Mouse (Mus musculus): ENCODE measurements around the gene Syne1. TPM values are rescaled to one million over a fixed set of nuclear protein-coding genes. Genes with fewer than 3 reads are reported as not detected.

The Syne1 gene
- polyA plus RNA-seq, 1 experiment from 2014 or later, result 27.1 TPM

DNA sequence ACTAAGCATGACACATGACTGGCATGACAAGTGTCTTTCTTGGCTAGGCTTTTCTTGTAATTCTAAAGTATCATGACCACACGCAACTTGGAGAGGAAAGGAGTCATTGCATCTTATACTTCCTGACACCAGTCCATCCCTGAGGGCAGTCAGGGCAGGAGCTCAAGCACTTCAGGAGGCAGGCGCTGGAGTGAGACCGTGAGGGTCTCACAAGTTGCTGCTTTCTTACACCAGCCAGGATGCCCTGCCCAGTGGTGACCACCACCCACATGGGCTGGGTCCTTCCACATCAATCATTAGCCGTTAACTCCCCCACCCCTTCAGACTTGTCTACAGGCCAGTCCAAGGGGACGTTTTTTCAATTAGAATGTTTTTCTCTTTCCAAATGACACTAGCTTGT is 20.1 kb upstream of the Syne1 start:
- 70% methylated on average over 5 of the region's 5 CpGs for WGBS
- no peaks in the 10 kb centered on the region for H3K27me3 ChIP-seq (ENCODE audit: control insufficient read depth, insufficient read depth, low read length)

GRCm38 (mm10) chr10:5570059-5570458 is 18.8 kb upstream of the Syne1 start:
- H3K27ac ChIP-seq (replicated peaks in 1 of 2; ENCODE audit: control insufficient read depth in 1 of 2, insufficient read depth in 1 of 2, low read depth in 2 of 2, low read length in 2 of 2), result no peak overlapping the region
- no peaks in the 10 kb centered on the region for H3K27me3 ChIP-seq (ENCODE audit: control insufficient read depth, insufficient read depth, low read length)
- H3K4me1 ChIP-seq (ENCODE audit: control insufficient read depth in 2 of 2, insufficient read depth in 2 of 2, low read length in 2 of 2), result no peaks in the 10 kb centered on the region
- no peak overlapping the region for H3K9ac ChIP-seq (ENCODE audit: low read length)
- H3K4me3 ChIP-seq (ENCODE audit: control insufficient read depth in 1 of 2, insufficient read depth in 1 of 2, low read depth in 1 of 2, low read length in 2 of 2), result no peak overlapping the region
- H3K4me2 ChIP-seq (ENCODE audit: low read length), result no peak overlapping the region
- no peaks in the 10 kb centered on the region for H3K36me3 ChIP-seq (ENCODE audit: control insufficient read depth, insufficient read depth, low read length)
- no peak for ATAC-seq (ENCODE audit: insufficient number of reproducible peaks, insufficient read depth, low FRiP score, low read depth)
- 68% methylated on average over 8 of the region's 8 CpGs for WGBS
- H3K9me3 ChIP-seq (ENCODE audit: control insufficient read depth, low read length), result 0 out of 2 replicates have a peak, but pooled peaks cover 3% of the 10 kb centered on the region

More for the DNA sequence above, 20.1 kb upstream of the Syne1 start:
- no peak overlapping the region for H3K27ac ChIP-seq (replicated peaks in 1 of 2; ENCODE audit: control insufficient read depth in 1 of 2, insufficient read depth in 1 of 2, low read depth in 2 of 2, low read length in 2 of 2)
- no peak overlapping the region for H3K9ac ChIP-seq (ENCODE audit: low read length)
- H3K4me2 ChIP-seq (ENCODE audit: low read length), result no peak overlapping the region
- H3K4me1 ChIP-seq (ENCODE audit: control insufficient read depth in 2 of 2, insufficient read depth in 2 of 2, low read length in 2 of 2), result no peaks in the 10 kb centered on the region
- H3K36me3 ChIP-seq (ENCODE audit: control insufficient read depth, insufficient read depth, low read length), result no peaks in the 10 kb centered on the region
- 0 out of 2 replicates have a peak, but pooled peaks cover 3% of the 10 kb centered on the region for H3K9me3 ChIP-seq (ENCODE audit: control insufficient read depth, low read length)
- ATAC-seq (ENCODE audit: insufficient number of reproducible peaks, insufficient read depth, low FRiP score, low read depth), result no peak
- no peak overlapping the region for H3K4me3 ChIP-seq (ENCODE audit: control insufficient read depth in 1 of 2, insufficient read depth in 1 of 2, low read depth in 1 of 2, low read length in 2 of 2)

DNA sequence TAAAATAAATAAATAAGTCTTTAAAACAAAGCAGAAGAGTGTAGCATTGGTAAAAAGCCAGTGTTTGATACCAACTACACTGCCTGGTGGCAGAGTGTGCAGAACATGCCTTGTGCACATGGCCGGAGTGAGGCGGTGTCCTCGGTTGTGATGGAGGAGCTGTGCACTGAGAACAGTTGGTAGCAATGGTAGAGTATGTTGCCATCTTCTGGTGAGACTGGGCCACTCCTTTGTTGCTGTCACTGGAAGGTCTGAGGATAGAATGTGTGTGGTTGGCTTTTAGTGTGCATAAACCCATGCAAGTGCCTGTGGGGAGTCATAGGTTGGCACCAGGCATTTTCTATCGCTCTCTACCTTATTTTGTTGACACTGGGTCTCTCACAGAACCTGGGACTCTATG is 17.7 kb upstream of the Syne1 start:
- no peak for ATAC-seq (ENCODE audit: insufficient number of reproducible peaks, insufficient read depth, low FRiP score, low read depth)
- H3K27ac ChIP-seq (replicated peaks in 1 of 2; ENCODE audit: control insufficient read depth in 1 of 2, insufficient read depth in 1 of 2, low read depth in 2 of 2, low read length in 2 of 2), result no peak overlapping the region
- 77% methylated on average over 4 of the region's 4 CpGs for WGBS
- H3K4me3 ChIP-seq (ENCODE audit: control insufficient read depth in 1 of 2, insufficient read depth in 1 of 2, low read depth in 1 of 2, low read length in 2 of 2), result no peak overlapping the region
- no peaks in the 10 kb centered on the region for H3K27me3 ChIP-seq (ENCODE audit: control insufficient read depth, insufficient read depth, low read length)
- H3K4me1 ChIP-seq (ENCODE audit: control insufficient read depth in 2 of 2, insufficient read depth in 2 of 2, low read length in 2 of 2), result no peaks in the 10 kb centered on the region
- H3K36me3 ChIP-seq (ENCODE audit: control insufficient read depth, insufficient read depth, low read length), result no peaks in the 10 kb centered on the region
- no peaks in the 10 kb centered on the region for H3K9me3 ChIP-seq (ENCODE audit: control insufficient read depth, low read length)
- H3K4me2 ChIP-seq (ENCODE audit: low read length), result no peak overlapping the region
- H3K9ac ChIP-seq (ENCODE audit: low read length), result no peak overlapping the region

- H3K9me3 ChIP-seq (ENCODE audit: control insufficient read depth, low read length), result no peaks in the 10 kb centered on the region
- WGBS, result 76% methylated on average over 4 of the region's 4 CpGs
- no peak for ATAC-seq (ENCODE audit: insufficient number of reproducible peaks, insufficient read depth, low FRiP score, low read depth)
- H3K4me3 ChIP-seq (ENCODE audit: control insufficient read depth in 1 of 2, insufficient read depth in 1 of 2, low read depth in 1 of 2, low read length in 2 of 2), result no peak overlapping the region
- no peaks in the 10 kb centered on the region for H3K4me1 ChIP-seq (ENCODE audit: control insufficient read depth in 2 of 2, insufficient read depth in 2 of 2, low read length in 2 of 2)
- no peaks in the 10 kb centered on the region for H3K27me3 ChIP-seq (ENCODE audit: control insufficient read depth, insufficient read depth, low read length)
- no peak overlapping the region for H3K9ac ChIP-seq (ENCODE audit: low read length)
- no peak overlapping the region for H3K4me2 ChIP-seq (ENCODE audit: low read length)
- H3K36me3 ChIP-seq (ENCODE audit: control insufficient read depth, insufficient read depth, low read length), result no peaks in the 10 kb centered on the region
- no peak overlapping the region for H3K27ac ChIP-seq (replicated peaks in 1 of 2; ENCODE audit: control insufficient read depth in 1 of 2, insufficient read depth in 1 of 2, low read depth in 2 of 2, low read length in 2 of 2)
Measured at GRCm38 (mm10) chr10:5561706-5562105, 10.4 kb upstream of the Syne1 start.

- no peak for ATAC-seq (ENCODE audit: insufficient number of reproducible peaks, insufficient read depth, low FRiP score, low read depth)
- H3K36me3 ChIP-seq (ENCODE audit: control insufficient read depth, insufficient read depth, low read length), result no peaks in the 10 kb centered on the region
- no peak overlapping the region for H3K27ac ChIP-seq (replicated peaks in 1 of 2; ENCODE audit: control insufficient read depth in 1 of 2, insufficient read depth in 1 of 2, low read depth in 2 of 2, low read length in 2 of 2)
- 65% methylated on average over 4 of the region's 4 CpGs for WGBS
- no peaks in the 10 kb centered on the region for H3K4me1 ChIP-seq (ENCODE audit: control insufficient read depth in 2 of 2, insufficient read depth in 2 of 2, low read length in 2 of 2)
- no peak overlapping the region for H3K9ac ChIP-seq (ENCODE audit: low read length)
- H3K9me3 ChIP-seq (ENCODE audit: control insufficient read depth, low read length), result no peaks in the 10 kb centered on the region
- no peaks in the 10 kb centered on the region for H3K27me3 ChIP-seq (ENCODE audit: control insufficient read depth, insufficient read depth, low read length)
- H3K4me2 ChIP-seq (ENCODE audit: low read length), result no peak overlapping the region
- no peak overlapping the region for H3K4me3 ChIP-seq (ENCODE audit: control insufficient read depth in 1 of 2, insufficient read depth in 1 of 2, low read depth in 1 of 2, low read length in 2 of 2)
Measured at GRCm38 (mm10) chr10:5560526-5560925, 9.2 kb upstream of the Syne1 start.

DNA sequence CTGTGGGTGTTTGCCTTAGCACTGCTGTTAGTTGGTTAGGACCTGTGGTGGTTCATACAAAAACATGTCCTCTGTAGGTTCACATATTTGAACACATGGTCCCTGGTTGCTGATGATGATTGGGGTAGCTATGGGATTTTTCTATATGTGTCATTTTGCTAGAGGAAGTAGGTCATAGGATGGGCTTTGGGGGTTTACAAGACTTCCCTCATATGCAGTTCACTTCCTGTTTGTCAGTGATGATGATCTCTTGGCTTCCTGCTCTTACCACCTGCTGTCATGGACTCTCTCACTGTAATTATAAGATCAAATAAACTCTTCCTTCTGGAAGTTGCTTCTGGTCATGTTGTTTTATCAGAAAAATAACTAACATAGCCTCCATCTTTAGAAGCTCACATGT is 7.5 kb upstream of the Syne1 start:
- no peaks in the 10 kb centered on the region for H3K27me3 ChIP-seq (ENCODE audit: control insufficient read depth, insufficient read depth, low read length)
- no peaks in the 10 kb centered on the region for H3K9me3 ChIP-seq (ENCODE audit: control insufficient read depth, low read length)
- no peak overlapping the region for H3K9ac ChIP-seq (ENCODE audit: low read length)
- no peak overlapping the region for H3K4me3 ChIP-seq (ENCODE audit: control insufficient read depth in 1 of 2, insufficient read depth in 1 of 2, low read depth in 1 of 2, low read length in 2 of 2)
- no peak overlapping the region for H3K27ac ChIP-seq (replicated peaks in 1 of 2; ENCODE audit: control insufficient read depth in 1 of 2, insufficient read depth in 1 of 2, low read depth in 2 of 2, low read length in 2 of 2)
- no peaks in the 10 kb centered on the region for H3K4me1 ChIP-seq (ENCODE audit: control insufficient read depth in 2 of 2, insufficient read depth in 2 of 2, low read length in 2 of 2)
- ATAC-seq (ENCODE audit: insufficient number of reproducible peaks, insufficient read depth, low FRiP score, low read depth), result no peak
- H3K36me3 ChIP-seq (ENCODE audit: control insufficient read depth, insufficient read depth, low read length), result no peaks in the 10 kb centered on the region
- no peak overlapping the region for H3K4me2 ChIP-seq (ENCODE audit: low read length)

DNA sequence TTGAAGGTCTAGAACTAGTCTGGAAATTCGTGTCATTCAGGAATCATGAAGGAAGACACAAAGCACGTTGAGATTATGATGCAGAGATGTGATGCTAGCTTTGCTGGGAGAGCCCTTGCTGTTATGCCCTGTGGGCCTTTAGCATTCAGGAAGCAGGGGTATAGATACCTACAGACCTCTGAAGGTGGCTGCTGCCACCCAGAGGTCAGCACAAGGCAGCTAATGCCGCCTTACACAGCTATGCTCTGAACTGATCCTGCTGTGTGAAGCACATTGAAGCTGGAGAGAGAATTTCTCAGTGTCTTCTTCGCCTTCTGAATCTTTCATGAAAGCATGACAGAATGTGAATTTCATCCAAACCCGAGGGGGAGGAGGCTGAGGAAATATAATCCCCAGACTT is 3.7 kb upstream of the Syne1 start:
- H3K36me3 ChIP-seq (ENCODE audit: control insufficient read depth, insufficient read depth, low read length), result no peaks in the 10 kb centered on the region
- no peak for ATAC-seq (ENCODE audit: insufficient number of reproducible peaks, insufficient read depth, low FRiP score, low read depth)
- peaks cover 0 to 3% of the 10 kb centered on the region in 2 experiments; a peak in 2 of 4 replicates for H3K4me1 ChIP-seq (ENCODE audit: control insufficient read depth in 2 of 2, insufficient read depth in 2 of 2, low read length in 2 of 2)
- H3K4me3 ChIP-seq (ENCODE audit: control insufficient read depth in 1 of 2, insufficient read depth in 1 of 2, low read depth in 1 of 2, low read length in 2 of 2), result no peak overlapping the region
- no peaks in the 10 kb centered on the region for H3K9me3 ChIP-seq (ENCODE audit: control insufficient read depth, low read length)
- H3K4me2 ChIP-seq (ENCODE audit: low read length), result no peak overlapping the region
- H3K27me3 ChIP-seq (ENCODE audit: control insufficient read depth, insufficient read depth, low read length), result no peaks in the 10 kb centered on the region
- 16% methylated on average over 5 of the region's 5 CpGs for WGBS
- H3K27ac ChIP-seq (replicated peaks in 1 of 2; ENCODE audit: control insufficient read depth in 1 of 2, insufficient read depth in 1 of 2, low read depth in 2 of 2, low read length in 2 of 2), result no peak overlapping the region
- no peak overlapping the region for H3K9ac ChIP-seq (ENCODE audit: low read length)

DNA sequence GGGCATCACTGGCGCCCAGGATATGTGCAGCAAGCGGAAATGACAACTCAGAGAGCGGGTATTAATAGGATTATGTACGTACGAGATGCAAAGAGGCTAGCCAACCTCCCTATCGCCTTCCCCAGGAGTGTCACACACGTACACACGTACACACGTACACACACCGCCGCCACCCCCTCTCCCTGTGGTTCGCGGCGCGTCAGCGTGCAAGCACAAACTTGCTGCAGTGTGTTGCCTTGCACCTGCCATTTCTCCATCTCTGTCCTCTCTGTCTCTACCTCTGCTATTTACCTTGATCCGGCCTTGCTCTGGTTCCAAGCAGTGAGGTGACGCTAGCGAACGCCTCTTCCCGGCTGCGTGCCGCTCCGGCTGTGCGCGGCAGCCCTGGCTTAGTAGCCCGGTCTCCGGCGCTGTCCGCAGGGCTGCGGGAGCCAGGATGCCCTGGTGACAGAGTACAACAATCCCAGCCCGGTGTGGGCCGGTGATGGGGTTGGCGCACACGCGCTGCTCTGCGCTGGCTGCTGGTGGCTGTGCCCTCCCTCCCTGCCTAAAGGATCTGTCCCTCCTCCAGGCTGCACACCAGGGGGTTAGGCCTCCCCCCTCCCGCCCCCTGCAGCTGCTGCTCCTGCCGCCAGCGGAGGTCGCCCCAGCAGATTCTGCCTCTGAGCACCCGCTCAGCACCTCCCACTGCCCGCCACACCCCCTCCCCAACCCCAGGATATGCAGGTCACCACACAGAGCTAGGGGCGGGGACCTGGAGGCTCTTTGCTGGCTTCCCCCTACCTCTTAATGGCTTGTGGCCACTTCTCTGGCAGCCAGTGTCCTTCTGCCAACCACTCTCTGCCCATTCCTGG is 887 bp downstream of the Syne1 start:
- Histone ChIP-seq H3K4me1 (ENCODE audit: control insufficient read depth in 2 of 2, insufficient read depth in 2 of 2, low read length in 2 of 2) (peaks cover 0 to 3% of the 10 kb centered on the region in 2 experiments; a peak in 2 of 4 replicates), H3K9me3 (ENCODE audit: control insufficient read depth, low read length) (no peaks in the 10 kb centered on the region), H3K27me3 (ENCODE audit: control insufficient read depth, insufficient read depth, low read length) (no peaks in the 10 kb centered on the region), H3K36me3 (ENCODE audit: control insufficient read depth, insufficient read depth, low read length) (no peaks in the 10 kb centered on the region), H3K9ac (ENCODE audit: low read length) (peak overlapping the region; percentile 69), H3K4me2 (ENCODE audit: low read length) (peak overlapping the region; percentile 95), H3K4me3 (ENCODE audit: control insufficient read depth in 1 of 2, insufficient read depth in 1 of 2, low read depth in 1 of 2, low read length in 2 of 2) (peak overlapping the region; percentile 46 to 58), H3K27ac (replicated peaks in 1 of 2; ENCODE audit: control insufficient read depth in 1 of 2, insufficient read depth in 1 of 2, low read depth in 2 of 2, low read length in 2 of 2) (no peak overlapping the region)
- ATAC-seq (ENCODE audit: insufficient number of reproducible peaks, insufficient read depth, low FRiP score, low read depth), result peak; percentile 63
- 1% methylated on average over 44 of the region's 44 CpGs for WGBS

Measured in heart, embryonic 14.5 days (tissue).